Mouse (Mus musculus) hindbrain, embryonic 10.5 days (tissue): ENCODE results near the gene Six3. TPM values are rescaled to one million over a fixed set of nuclear protein-coding genes. Genes with fewer than 3 reads are reported as not detected.

Source experiments
- DNase-seq: peaks from one replicate; pipeline ENCODE4 v3.0.0-alpha.2; 2017; ENCODE audit warnings: low spot score
- H3K27ac ChIP-seq: fragments of 300-500 bp; sonication (generic); 2 replicates; pipeline ENCODE4 v1.5.1; 2016; ENCODE audit warnings: mild to moderate bottlenecking, moderate library complexity
- H3K27me3 ChIP-seq: fragments of 300-500 bp; sonication (generic); 2 replicates; pipeline ENCODE4 v1.6.1; 2016; ENCODE audit warnings: mild to moderate bottlenecking; ENCODE audit not compliant: poor library complexity, insufficient read depth, severe bottlenecking
- H3K36me3 ChIP-seq: fragments of 300-500 bp; sonication (generic); 2 replicates; pipeline ENCODE4 v1.6.1; 2016; ENCODE audit warnings: mild to moderate bottlenecking, moderate library complexity
- H3K4me1 ChIP-seq: fragments of 300-500 bp; sonication (generic); replicated peaks from 2 replicates; pipeline ENCODE4 v1.6.1; 2016; ENCODE audit warnings: mild to moderate bottlenecking
- H3K4me3 ChIP-seq: fragments of 300-500 bp; sonication (generic); 2 replicates; pipeline ENCODE4 v1.5.1; 2016; ENCODE audit warnings: mild to moderate bottlenecking, moderate library complexity
- H3K9me3 ChIP-seq: fragments of 300-500 bp; sonication (generic); 2 replicates; pipeline ENCODE4 v1.6.1; 2016; ENCODE audit warnings: mild to moderate bottlenecking, moderate library complexity
- WGBS: fragments of 180-500 bp; shearing (Covaris S2); methylation state at CpG from one replicate; pipeline ENCODE4 v1.1.7; 2016; 5-methylcytosine and 5-hydroxymethylcytosine counted together
- polyA plus RNA-seq: library from polyadenylated mRNA; unstranded; fragments of >200 nt; fragmentation: Nextera tagmentation; extraction: Ambion mirVana; gene quantifications from 2 replicates; pipeline ENCODE4 v1.2.1, GENCODE M21; 2016

The Six3 gene
- polyA plus RNA-seq, 1 experiment from 2014 or later: 0.46 TPM

- Histone ChIP-seq H3K4me3 (peak overlapping the region; percentile 50), H3K4me1 (peaks cover 15% of the 10 kb centered on the region), H3K9me3 (no peaks in the 10 kb centered on the region), H3K27ac (peak overlapping the region; percentile 79), H3K36me3 (no peaks in the 10 kb centered on the region), H3K27me3 (peaks cover 95% of the 10 kb centered on the region)
- WGBS: 2% methylated on average over 36 of the region's 36 CpGs
- peak; percentile 76 for DNase-seq
Measured at GRCm38 (mm10) chr17:85645718-85646665, 32.6 kb downstream of the Six3 start.

DNA sequence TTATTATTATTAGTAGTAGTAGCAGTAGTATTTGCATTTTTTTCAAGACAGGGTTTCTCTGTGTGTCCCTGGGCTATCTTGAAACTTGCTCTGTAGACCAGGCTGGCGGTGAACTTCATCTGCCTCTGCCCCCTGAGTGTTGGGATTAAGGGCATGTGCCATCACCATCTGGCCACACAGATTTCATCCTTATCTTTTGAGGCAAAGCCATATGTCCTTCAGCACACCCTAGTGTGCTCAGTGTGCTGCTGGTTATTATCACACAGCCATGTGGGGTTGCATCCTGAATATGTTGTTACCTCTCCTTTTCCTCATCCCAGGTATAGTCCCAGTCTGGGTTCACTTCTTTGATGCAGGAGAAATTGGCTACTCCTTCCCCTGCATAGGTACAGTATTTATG, 46.6 kb downstream of the Six3 start:
- Histone ChIP-seq H3K27ac (no peak overlapping the region), H3K4me3 (no peak overlapping the region), H3K4me1 (peaks cover 5% of the 10 kb centered on the region; the same call in 1 of the 2 replicates), H3K27me3 (peaks cover 55% of the 10 kb centered on the region), H3K9me3 (no peaks in the 10 kb centered on the region), H3K36me3 (no peaks in the 10 kb centered on the region)
- WGBS: 83% methylated on average over 1 of the region's 1 CpGs
- no peak for DNase-seq

GRCm38 (mm10) chr17:85661521-85661920, 48.1 kb downstream of the Six3 start:
- no peak for DNase-seq
- no peaks in the 10 kb centered on the region for H3K9me3 ChIP-seq
- no peak overlapping the region for H3K27ac ChIP-seq
- peaks cover 9% of the 10 kb centered on the region; the same call in 1 of the 2 replicates for H3K4me1 ChIP-seq
- H3K27me3 ChIP-seq: peaks cover 70% of the 10 kb centered on the region
- H3K4me3 ChIP-seq: no peak overlapping the region
- 76% methylated on average over 5 of the region's 5 CpGs for WGBS
- no peaks in the 10 kb centered on the region for H3K36me3 ChIP-seq

DNA sequence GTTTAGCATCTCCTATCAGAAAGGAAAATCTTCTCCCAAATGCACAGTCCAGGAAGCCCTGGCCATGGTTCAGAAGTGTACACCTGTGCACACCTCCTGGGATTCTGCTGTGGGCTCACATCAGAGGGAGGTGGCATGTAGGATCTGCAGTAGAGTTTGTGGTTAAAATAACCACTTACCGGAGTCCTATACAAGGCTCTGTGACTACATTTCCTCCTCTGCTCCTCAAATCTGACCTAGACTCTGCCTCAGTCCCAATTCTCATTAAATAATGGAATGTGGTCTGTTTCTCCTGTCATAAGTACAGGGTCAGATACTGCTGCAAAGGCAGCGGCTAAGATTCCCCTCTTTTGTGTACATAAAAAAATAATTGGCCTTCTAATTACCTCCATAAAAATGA, 50.8 kb downstream of the Six3 start:
- no peaks in the 10 kb centered on the region for H3K9me3 ChIP-seq
- no peak overlapping the region for H3K27ac ChIP-seq
- no peaks in the 10 kb centered on the region for H3K36me3 ChIP-seq
- H3K4me1 ChIP-seq: peaks cover 9% of the 10 kb centered on the region; the same call in 1 of the 2 replicates
- WGBS: 54% methylated on average over 2 of the region's 2 CpGs
- 0 out of 2 replicates have a peak overlapping the region, but pooled peaks have one; percentile 47 for H3K4me3 ChIP-seq
- peaks cover 78% of the 10 kb centered on the region for H3K27me3 ChIP-seq
- DNase-seq: no peak

DNA sequence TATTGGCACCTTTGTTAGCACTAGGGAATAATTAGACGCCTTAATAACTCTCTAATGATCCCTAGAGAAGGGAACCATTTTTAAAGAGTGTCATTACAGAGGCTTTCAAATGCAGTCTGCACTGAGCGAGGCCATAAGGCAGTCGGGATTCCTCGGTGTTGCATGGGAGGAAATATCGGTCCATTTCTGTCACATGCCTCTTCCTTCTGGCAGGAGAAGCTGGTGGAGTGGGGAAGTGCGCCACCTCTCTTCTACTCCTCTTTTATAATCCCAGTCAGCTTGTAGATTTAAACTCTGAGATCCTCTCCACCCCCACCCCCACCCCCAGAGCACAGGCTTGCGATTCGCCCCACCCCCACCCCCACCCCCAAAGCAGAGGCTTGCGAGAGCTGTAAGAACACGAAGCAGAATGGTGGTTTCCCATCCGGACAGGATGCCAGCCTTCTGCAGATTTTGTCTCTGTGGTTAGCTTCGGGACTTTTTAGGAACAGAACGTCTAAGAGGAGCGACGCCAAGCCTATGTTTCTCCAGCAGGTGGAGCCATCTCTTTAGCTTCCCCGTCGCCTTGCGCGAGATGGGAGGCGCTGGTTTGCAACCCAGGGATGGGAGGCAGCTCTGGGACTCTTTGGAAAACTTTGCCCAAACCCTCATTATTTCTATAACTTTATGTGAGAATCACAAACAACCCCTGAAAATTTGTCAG, 51.4 kb downstream of the Six3 start:
- no peaks in the 10 kb centered on the region for H3K9me3 ChIP-seq
- WGBS: 2% methylated on average over 20 of the region's 20 CpGs
- peaks cover 81% of the 10 kb centered on the region for H3K27me3 ChIP-seq
- peak; percentile 78 for DNase-seq
- H3K36me3 ChIP-seq: no peaks in the 10 kb centered on the region
- peak overlapping the region; percentile 47 for H3K4me3 ChIP-seq
- no peak overlapping the region for H3K27ac ChIP-seq
- peaks cover 9% of the 10 kb centered on the region; the same call in 1 of the 2 replicates for H3K4me1 ChIP-seq

Other genes with a start within 250 kb of the Six3 start
- gene Six2, start 74.7 kb downstream of the Six3 start, polyA plus RNA-seq: 5.4 and 5.6 TPM in 2 replicates